Mouse (Mus musculus) urinary bladder, postnatal 36 days (tissue): ENCODE results near the gene Itprid1.
A peak's percentile ranks its signal among the peaks of the same experiment; 100 is the strongest.

Experiments used
- DNase-seq, 2 experiments: peaks; one replicate each; pipeline ENCODE4 v3.0.0; 2022; ENCODE audit warnings: low spot score in 2 of 2, mixed read lengths in 1 of 2

Gene Itprid1

GRCm38 (mm10) chr6:55836650-55837320 is at the start of gene Itprid1:
Gene Itprid1 (plus strand): TSS chr6:55836895.
- DNase-seq: peak; percentile 32 to 43

- no peak for DNase-seq
Observed at GRCm38 (mm10) chr6:55789557-55789956, 47.1 kb upstream of the Itprid1 start.

DNA sequence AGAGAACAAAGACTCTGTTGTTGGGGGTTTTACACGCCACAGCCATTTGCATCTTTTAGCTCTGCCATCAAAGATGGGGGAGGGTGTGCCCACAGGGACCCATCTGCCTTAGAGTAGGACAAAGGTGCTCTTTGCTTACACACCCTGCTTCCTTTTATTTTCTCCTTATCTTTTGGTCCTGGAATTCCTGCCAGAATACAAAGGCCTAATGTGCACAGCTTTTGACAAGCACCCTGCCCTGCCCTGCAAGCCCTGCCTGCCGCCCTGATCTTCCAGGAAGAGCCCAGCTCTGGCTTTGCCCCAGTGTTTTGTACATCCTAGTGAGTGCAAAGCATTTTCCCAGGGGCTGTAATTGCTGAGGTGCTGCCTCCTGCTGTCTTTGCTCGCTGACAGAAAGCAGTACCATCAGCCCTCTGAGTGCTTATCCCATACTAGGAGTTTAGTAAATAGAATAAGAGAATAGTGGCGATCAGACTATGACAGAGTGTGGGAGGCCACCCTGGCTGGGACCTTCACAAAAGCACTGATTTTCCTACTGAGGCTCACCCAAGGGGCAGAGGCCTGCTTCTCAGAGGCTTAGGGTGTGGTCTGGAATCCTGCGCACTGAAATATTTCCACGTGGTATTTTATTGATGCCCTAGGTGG is 44.7 kb upstream of the Itprid1 start:
- no peak for DNase-seq

GRCm38 (mm10) chr6:55792536-55792935 is 44.2 kb upstream of the Itprid1 start:
- no peak for DNase-seq

DNA sequence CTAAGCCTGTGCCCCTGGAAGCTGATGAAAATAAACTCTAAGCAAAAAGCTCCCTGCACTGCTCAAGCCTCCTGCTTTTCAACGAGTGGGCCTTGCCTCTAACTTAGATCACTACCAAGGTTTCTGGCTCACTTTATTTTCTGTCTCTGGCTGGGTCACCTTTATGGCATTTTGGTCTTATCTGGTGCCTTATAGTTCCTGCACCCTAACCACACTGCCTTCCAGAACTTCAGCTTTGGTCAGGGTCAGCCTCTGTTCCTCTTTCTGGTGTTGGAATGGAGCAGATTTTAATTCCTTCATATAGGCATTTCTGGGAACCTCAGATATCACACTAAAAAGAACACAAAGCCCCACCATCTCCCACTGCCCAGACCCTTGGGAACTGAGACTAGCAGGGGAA is 34.0 kb upstream of the Itprid1 start:
- DNase-seq: no peak

- DNase-seq: no peak
Observed at GRCm38 (mm10) chr6:55803357-55803756, 33.3 kb upstream of the Itprid1 start.

- no peak for DNase-seq
Observed at GRCm38 (mm10) chr6:55803991-55804680, 32.6 kb upstream of the Itprid1 start.

- DNase-seq: no peak
Observed at GRCm38 (mm10) chr6:55804681-55805000, 32.1 kb upstream of the Itprid1 start.

DNA sequence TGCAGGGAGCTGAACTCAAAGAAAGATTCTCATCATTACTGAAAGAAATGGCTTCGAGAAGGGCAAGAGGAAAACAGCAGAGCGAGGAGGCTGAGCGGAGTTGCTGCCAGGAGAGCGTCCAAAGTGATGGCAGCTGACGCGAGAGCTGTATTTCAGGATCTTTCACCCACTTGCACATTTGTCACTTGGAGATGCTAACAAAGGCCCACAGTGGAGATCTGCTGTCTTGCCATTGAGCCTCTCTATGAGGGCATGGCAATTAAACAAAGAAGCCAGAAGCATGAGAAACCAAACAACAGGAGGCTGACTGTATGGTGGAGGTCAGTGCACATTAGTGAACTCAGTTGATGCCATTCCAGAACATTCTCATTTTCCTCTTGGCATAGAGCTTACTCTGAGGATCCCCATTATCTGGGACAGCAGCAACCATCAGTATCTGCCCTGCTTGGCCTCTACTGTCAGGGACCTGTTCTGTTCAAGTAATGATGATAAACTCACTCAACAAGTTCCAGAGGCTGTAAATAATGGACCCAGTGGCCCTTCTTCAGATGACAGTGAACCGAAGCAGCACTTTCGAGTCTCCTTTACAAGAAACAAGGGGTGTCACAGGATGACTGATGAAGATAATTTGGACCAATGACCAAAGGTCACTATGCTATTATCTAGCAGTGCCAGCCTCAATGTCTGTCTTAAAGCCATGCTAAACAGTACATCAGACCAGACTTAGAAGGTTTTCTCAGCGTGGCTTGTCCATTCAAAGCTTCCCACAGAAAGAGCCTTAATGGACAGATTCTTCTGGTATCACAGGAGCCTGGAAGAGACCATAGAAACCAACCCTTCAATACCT is 31.2 kb upstream of the Itprid1 start:
- no peak for DNase-seq

GRCm38 (mm10) chr6:55806537-55806936 is 30.2 kb upstream of the Itprid1 start:
- no peak for DNase-seq

GRCm38 (mm10) chr6:55808692-55809091 is 28.0 kb upstream of the Itprid1 start:
- DNase-seq: no peak

DNA sequence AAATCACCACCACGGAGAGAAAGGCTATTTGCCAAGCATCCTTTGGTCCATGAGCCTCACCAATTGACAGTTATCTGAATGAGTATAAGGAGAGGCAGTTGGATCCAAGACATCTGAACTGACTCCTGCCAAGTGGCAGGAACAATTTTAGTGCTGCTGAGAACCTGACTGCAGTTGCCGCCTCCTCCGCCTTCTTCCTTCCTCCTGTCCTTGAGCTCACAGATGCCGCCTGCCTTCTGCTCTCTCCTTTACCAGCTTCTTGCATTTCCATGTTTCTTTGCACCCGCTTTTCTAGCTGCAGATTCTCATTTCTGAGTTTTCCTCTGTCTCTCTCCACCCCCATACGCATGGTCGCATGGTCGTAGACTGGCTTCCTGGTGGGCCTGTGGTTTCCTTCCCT is 25.5 kb upstream of the Itprid1 start:
- no peak for DNase-seq

- DNase-seq: no peak
Observed at GRCm38 (mm10) chr6:55812353-55812752, 24.3 kb upstream of the Itprid1 start.

DNA sequence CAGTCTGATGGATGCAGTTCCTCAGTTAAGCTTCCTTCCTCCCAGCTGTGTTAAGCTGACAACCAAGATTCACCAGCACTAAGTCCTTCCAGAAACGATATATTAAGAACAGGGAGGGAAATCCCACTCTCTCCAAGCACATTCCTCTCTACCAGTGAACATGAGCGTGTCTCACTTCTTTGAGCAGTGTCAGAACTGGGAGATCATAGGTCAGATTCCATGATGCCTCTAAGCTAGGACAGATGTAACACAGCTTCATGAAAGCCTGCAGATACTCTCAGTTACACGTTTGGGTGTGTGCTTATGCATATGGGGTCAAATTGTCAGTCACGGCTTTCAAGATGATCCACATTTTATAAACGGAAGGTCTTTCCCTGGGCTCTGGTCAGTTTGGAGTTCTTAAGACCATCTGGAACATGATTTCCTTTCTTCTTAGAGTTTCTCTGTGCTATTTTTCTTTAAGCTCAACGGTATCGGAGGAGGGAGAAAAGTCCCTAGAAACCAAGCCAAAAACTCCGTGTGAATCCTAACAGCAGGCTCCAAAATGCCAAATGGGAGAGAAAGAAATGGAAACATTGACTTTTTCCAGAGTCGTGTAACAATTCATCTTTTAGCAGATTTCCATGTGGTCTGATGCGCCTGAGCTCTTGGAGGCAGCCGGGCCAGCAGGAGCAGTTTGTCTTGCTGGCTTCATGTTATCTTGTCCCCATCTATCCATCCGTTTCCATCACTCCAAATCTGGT is 22.3 kb upstream of the Itprid1 start:
- DNase-seq: no peak

DNA sequence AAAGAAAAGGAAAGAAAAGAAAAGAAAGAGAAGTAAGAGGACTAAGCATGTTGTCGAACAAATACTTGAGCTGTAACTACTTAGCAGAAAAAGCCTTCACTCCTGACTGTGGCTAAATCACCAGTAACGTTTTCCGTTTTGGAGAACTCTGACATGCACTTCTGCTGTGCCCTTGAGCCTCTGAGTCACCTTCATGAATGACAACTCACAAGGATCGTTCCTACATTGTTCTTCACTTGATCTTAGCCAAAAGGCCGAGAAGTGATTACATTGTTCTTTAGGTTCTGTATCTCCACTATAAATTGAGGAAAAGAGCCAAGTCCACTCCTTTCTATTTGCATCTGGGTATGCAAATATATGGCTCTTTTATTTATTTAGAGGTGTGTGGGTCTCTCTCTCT is 19.8 kb upstream of the Itprid1 start:
- no peak for DNase-seq

- DNase-seq: no peak
Observed at GRCm38 (mm10) chr6:55829722-55830121, 7.0 kb upstream of the Itprid1 start.

GRCm38 (mm10) chr6:55852589-55852988 is 15.9 kb downstream of the Itprid1 start:
- no peak for DNase-seq

- DNase-seq: no peak
Observed at GRCm38 (mm10) chr6:55856085-55856484, 19.4 kb downstream of the Itprid1 start.

DNA sequence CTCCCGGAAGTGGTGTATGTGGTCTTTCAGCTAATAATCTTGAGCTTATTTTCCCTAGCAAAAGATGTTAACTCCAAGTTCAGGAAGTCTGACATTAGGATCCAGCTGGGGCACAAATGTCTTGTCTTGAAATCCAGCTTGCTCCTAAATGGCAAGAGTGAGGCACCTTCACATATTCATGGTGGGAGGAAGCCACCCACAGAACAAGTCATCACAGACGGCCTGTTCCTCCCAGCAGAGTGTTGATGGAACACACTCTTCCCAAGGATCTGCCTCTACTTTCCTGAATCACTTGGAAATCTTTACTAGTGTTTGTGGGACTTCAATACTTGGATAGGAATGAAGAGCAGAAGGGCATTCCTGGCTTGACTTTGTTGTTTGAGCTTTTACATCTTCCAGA is 28.5 kb downstream of the Itprid1 start:
- no peak for DNase-seq

DNA sequence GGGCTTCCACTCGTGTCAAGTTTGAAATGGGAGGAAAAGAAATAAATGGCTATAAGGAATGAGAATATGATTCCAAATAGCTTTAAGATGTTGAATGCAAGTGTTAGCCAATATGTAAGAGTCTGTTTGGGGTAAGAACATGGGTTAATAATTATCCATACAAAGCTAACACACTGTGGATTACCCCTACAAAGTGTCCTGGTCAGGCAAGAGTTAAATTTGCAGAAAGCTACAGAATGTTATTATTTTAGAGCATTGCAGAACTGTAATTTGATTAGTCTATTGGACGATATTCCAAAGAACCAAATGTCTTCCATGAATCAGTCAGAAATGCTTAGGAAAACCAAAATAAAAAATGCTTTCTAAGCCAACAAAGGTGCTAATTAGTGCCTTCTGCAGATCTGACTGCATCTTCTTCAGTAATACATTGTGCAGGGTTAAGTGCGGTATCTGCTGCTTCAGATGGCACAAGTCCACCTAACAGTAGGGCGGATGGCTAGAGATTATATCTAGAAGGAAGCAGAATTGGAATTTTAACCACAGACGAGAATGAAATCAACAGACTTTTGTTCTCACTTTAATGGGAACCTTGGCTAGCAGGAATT is 42.8 kb downstream of the Itprid1 start:
- DNase-seq: no peak

DNA sequence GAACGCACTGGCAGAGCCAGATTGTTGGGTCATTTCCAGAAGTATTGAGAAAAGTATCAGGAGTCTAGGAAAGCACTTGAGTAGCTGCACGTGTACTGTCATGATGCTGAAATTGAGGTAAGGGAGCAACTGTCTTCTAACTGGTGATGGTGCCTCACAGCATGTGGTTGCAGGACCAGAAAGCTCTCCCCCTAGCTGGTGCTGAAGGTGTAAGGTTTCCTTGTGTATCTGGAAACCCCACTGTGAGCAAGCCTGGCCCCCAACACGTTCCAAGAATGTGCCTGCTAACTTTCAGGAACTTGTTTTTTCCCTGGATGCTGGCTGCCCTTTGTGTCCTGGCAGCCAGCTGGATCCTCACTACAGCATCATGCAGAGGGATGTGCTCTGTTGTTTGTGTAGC is 44.2 kb downstream of the Itprid1 start:
- peak in 1 of 2 experiments; percentile 6 for DNase-seq
